Mouse (Mus musculus): Measurements from ENCODE around the gene Slc25a47.

- TF ChIP-seq CTCF (IDR thresholded peaks at IDR 0.05; ENCODE audit: borderline replicate concordance, insufficient read depth, low read depth, low read length) (no peak), POLR2A (IDR thresholded peaks at IDR 0.05; ENCODE audit: borderline replicate concordance, insufficient read depth, low read length) (no peak)
These were observed 11.5 kb upstream of the Slc25a47 start for GRCm38 (mm10) chr12:108824225-108824874.
